Mouse (Mus musculus) C2C12 (cell line): Measurements from ENCODE around the gene Wscd2.

Source experiments
- CEBPB ChIP-seq: IDR thresholded peaks from one replicate; pipeline ENCODE4 v1.6.1; 2011; ENCODE audit warnings: low read depth, mild to moderate bottlenecking, control low read depth, moderate library complexity
- CTCF ChIP-seq: IDR thresholded peaks from one replicate; pipeline ENCODE4 v1.5.1; 2011; ENCODE audit not compliant: control insufficient read depth, insufficient read depth, insufficient read length
- MAX ChIP-seq: IDR thresholded peaks from one replicate; pipeline ENCODE4 v1.6.1; 2011; ENCODE audit warnings: mild to moderate bottlenecking, control low read depth
- MYOD1 ChIP-seq: IDR thresholded peaks from one replicate; pipeline ENCODE4 v1.6.1; 2011; ENCODE audit warnings: low read depth; ENCODE audit not compliant: control insufficient read depth, insufficient read length
- MYOG ChIP-seq: IDR thresholded peaks from one replicate; pipeline ENCODE4 v1.6.1; 2011; ENCODE audit not compliant: control insufficient read depth, insufficient read length; ENCODE audit errors: extremely low read depth
- USF1 ChIP-seq: IDR thresholded peaks from one replicate; pipeline ENCODE4 v1.6.1; 2011; ENCODE audit warnings: low read depth, mild to moderate bottlenecking, control low read depth, moderate library complexity

DNA sequence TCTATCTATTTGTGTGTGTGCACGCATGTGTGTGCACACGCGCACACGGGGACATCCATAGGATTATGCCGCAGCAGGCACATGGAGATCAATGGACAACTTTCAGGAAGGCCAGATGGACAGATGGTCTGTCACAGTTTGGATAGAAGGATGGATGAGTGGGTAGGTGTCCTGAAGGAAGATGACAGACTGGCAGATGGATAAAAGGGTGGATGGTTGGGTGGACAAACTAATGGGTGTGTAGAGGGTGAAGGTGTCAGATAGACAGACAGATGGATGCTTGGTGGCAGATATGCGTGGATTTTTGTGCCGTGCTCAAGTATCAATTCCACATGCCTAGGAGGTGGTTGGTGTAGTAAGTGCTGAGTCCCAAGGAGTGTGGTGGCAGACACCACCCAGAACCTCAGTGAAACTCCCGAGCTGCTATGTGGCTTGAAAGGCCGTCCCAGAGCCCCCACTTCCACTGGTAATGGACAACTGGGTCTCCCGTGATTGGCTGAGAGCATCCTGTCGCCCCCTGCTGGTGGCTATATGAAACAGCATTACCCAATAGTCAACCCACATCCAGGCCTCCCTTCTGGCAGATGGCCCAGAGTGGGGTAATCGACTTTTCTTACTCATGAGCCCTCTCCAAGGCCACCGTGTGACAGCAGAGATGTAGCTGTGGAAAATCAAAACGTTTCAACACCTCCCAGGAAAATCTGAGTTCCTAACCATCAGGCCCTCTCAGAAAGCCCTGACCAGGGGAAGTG is 58.0 kb downstream of the Wscd2 start:
- TF ChIP-seq CTCF, result no peak
- no peak for TF ChIP-seq MYOD1
- TF ChIP-seq CEBPB, result no peak
- no peak for TF ChIP-seq MAX
- no peak for TF ChIP-seq USF1
- TF ChIP-seq MYOG, result no peak
